Mouse (Mus musculus) intestine, embryonic 16.5 days (tissue): ENCODE data around the gene Dnajc22. TPM values are rescaled to one million over a fixed set of nuclear protein-coding genes. Genes with fewer than 3 reads are reported as not detected.

Source experiments
- ATAC-seq: fragments of 200-750 bp; cut with Nextera tagmentation; 2 replicates; pipeline ENCODE4 v1.8.0; 2017; ENCODE audit warnings: moderate TSS enrichment, moderate library complexity
- H3K27ac ChIP-seq: fragments of 300-500 bp; sonication (generic); 2 replicates; pipeline ENCODE4 v1.5.1; 2014; ENCODE audit warnings: mild to moderate bottlenecking, low read length
- H3K27me3 ChIP-seq: fragments of 300-500 bp; sonication (generic); replicated peaks from 2 replicates; pipeline ENCODE4 v1.6.1; 2014; ENCODE audit warnings: low read length, control low read depth, mixed read lengths; ENCODE audit not compliant: control insufficient read depth, insufficient read depth
- H3K36me3 ChIP-seq: fragments of 300-500 bp; sonication (generic); 2 replicates; pipeline ENCODE4 v1.6.1; 2014; ENCODE audit warnings: low read length, control low read depth; ENCODE audit not compliant: control insufficient read depth, insufficient read depth
- H3K4me1 ChIP-seq: fragments of 300-500 bp; sonication (generic); 2 replicates; pipeline ENCODE4 v1.6.1; 2014; ENCODE audit warnings: low read length, control low read depth, mixed read lengths; ENCODE audit not compliant: control insufficient read depth, insufficient read depth
- H3K4me2 ChIP-seq: fragments of 300-500 bp; sonication (generic); 2 replicates; pipeline ENCODE4 v1.6.1; 2014; ENCODE audit warnings: low read depth, low read length, control low read depth
- H3K4me3 ChIP-seq: fragments of 300-500 bp; sonication (generic); 2 replicates; pipeline ENCODE4 v1.5.1; 2014; ENCODE audit warnings: mild to moderate bottlenecking, low read length
- H3K9ac ChIP-seq: fragments of 300-500 bp; sonication (generic); 2 replicates; pipeline ENCODE4 v1.6.1; 2014; ENCODE audit warnings: low read depth, low read length
- H3K9me3 ChIP-seq: fragments of 300-500 bp; sonication (generic); 2 replicates; pipeline ENCODE4 v1.6.1; 2016; ENCODE audit warnings: low read length, control low read depth; ENCODE audit not compliant: control insufficient read depth
- WGBS: fragments of 180-500 bp; shearing (Covaris S2); extraction: QIAGEN DNeasy Blood & Tissue Kit; methylation state at CpG from one replicate; pipeline ENCODE4 v1.1.7; 2014; 5-methylcytosine and 5-hydroxymethylcytosine counted together
- polyA plus RNA-seq: library from polyadenylated mRNA; unstranded; fragments of >200 nt; fragmentation: Nextera tagmentation; extraction: Ambion mirVana; gene quantifications from 2 replicates; pipeline ENCODE4 v1.2.1, GENCODE M21; 2015

Dnajc22 gene
- polyA plus RNA-seq, 1 experiment from 2014 or later: 45.0 TPM

- no peaks in the 10 kb centered on the region for H3K36me3 ChIP-seq
- H3K4me1 ChIP-seq: peaks cover 14% of the 10 kb centered on the region
- H3K4me3 ChIP-seq: peak within 1 kb of the TSS; percentile 79
- H3K9me3 ChIP-seq: no peaks in the 10 kb centered on the region
- H3K4me2 ChIP-seq: peak within 1 kb of the TSS; percentile 83
- H3K27ac ChIP-seq: peak within 1 kb of the TSS; percentile 95
- no peaks in the 10 kb centered on the region for H3K27me3 ChIP-seq
- ATAC-seq: no peak; the same call in 1 of the 2 replicates
- peak within 1 kb of the TSS; percentile 94 for H3K9ac ChIP-seq
- WGBS: under 1% methylated on average over 12 of the region's 12 CpGs
Measured at GRCm38 (mm10) chr15:99125711-99126080, 32.7 kb downstream of the Dnajc22 start, which contains the start of gene Spats2. Spats2 (plus strand) TSS chr15:99125916.

DNA sequence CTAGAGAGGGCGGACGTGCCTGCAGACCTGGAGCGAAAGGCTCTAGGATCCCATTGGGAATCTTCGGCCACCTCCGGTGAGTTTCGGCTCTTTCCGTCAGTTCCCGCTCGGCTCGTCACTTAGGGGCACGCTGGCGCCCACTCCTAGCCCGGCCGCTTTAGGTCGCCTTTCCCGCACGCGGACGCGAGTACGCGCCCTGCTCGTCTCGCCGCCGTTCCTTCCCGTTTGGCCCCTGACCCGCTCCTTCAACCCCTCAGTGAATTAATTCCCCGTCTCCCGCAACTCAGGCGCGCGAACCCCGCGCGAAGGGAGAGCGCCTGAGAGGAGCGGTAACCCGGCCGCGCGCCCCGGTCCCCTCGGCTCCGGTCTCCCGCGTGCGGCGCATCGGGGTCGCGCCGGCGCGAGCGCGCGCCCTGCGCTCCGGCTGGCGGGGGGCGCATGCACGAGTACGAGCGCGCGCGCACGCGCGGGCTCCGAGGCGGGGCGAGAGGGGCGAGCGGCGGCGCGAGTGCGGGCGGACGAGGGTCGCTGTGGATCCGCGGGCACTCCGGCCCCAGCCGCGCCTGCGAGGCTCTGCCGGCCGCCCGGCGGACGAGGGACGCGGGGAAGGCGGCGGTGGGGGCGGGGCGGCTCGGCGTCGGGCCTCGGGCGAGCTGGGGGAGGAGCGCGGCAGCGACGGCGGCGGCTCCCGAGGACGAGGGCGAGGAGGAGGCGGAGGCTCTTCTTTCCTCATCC, 33.3 kb downstream of the Dnajc22 start:
- Histone ChIP-seq H3K27me3 (no peaks in the 10 kb centered on the region), H3K4me2 (peak overlapping the region; percentile 83), H3K4me1 (peaks cover 14% of the 10 kb centered on the region), H3K27ac (peak overlapping the region; percentile 95), H3K9ac (peak overlapping the region; percentile 94), H3K9me3 (no peaks in the 10 kb centered on the region), H3K36me3 (no peaks in the 10 kb centered on the region), H3K4me3 (peak overlapping the region; percentile 79)
- peak; percentile 88 for ATAC-seq
- WGBS: under 1% methylated on average over 113 of the region's 115 CpGs

GRCm38 (mm10) chr15:99126816-99127365, 33.9 kb downstream of the Dnajc22 start:
- no peaks in the 10 kb centered on the region for H3K9me3 ChIP-seq
- WGBS: under 1% methylated on average over 35 of the region's 35 CpGs
- H3K27me3 ChIP-seq: no peaks in the 10 kb centered on the region
- peak overlapping the region; percentile 83 for H3K4me2 ChIP-seq
- peak; percentile 37 for ATAC-seq
- peaks cover 14% of the 10 kb centered on the region for H3K4me1 ChIP-seq
- H3K36me3 ChIP-seq: no peaks in the 10 kb centered on the region
- H3K4me3 ChIP-seq: peak overlapping the region; percentile 79
- H3K27ac ChIP-seq: peak overlapping the region; percentile 95
- H3K9ac ChIP-seq: peak overlapping the region; percentile 94

DNA sequence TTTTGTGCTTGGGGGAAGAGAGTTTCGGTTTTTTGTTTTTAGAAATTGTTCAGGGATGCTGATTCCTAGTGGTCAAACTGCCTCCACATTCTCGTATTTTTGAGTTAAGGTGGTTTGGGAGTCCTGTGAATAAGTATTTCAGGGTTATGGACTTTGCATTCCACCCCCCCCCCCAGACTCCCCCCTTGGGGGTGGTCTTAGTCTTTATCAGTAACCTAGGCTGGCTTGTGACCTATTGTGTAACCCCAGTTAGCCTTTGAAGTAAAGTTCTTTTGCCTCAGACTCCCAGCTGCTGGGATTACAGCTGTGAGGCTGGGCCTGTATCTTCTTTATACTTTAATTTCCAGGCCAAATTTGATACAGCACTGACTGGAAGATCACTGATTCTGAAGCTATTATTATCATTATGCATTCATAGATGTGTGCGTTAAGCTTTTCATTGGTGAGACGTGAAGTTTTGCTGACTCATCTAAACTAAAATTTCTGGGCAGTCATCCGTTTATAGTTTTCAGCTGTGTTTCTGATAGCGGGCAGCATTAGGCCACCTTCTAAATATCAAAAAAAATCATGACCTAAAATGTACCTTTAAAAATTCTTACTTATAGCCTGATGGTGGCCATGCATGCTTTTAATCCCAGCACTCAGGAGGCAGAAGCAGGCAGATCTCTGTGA, 35.0 kb downstream of the Dnajc22 start:
- 62% methylated on average over 6 of the region's 6 CpGs for WGBS
- Histone ChIP-seq H3K27ac (no peak overlapping the region), H3K4me2 (peak overlapping the region; percentile 83), H3K27me3 (no peaks in the 10 kb centered on the region), H3K4me1 (peaks cover 14% of the 10 kb centered on the region), H3K9ac (0 out of 2 replicates have a peak overlapping the region, but pooled peaks have one; percentile 94), H3K36me3 (no peaks in the 10 kb centered on the region), H3K4me3 (peak overlapping the region; percentile 79), H3K9me3 (no peaks in the 10 kb centered on the region)
- ATAC-seq: no peak

- no peak overlapping the region for H3K9ac ChIP-seq
- no peak for ATAC-seq
- H3K4me2 ChIP-seq: no peak overlapping the region
- peaks cover 14% of the 10 kb centered on the region for H3K4me1 ChIP-seq
- H3K4me3 ChIP-seq: no peak overlapping the region
- no peaks in the 10 kb centered on the region for H3K9me3 ChIP-seq
- H3K27ac ChIP-seq: no peak overlapping the region
- no peaks in the 10 kb centered on the region for H3K36me3 ChIP-seq
- no peaks in the 10 kb centered on the region for H3K27me3 ChIP-seq
- WGBS: 65% methylated on average over 11 of the region's 11 CpGs
Measured at GRCm38 (mm10) chr15:99129441-99129840, 36.5 kb downstream of the Dnajc22 start.

GRCm38 (mm10) chr15:99129956-99130910, 37.3 kb downstream of the Dnajc22 start:
- H3K9me3 ChIP-seq: no peaks in the 10 kb centered on the region
- no peak overlapping the region for H3K9ac ChIP-seq
- H3K36me3 ChIP-seq: no peaks in the 10 kb centered on the region
- H3K27ac ChIP-seq: no peak overlapping the region
- 59% methylated on average over 22 of the region's 22 CpGs for WGBS
- H3K4me2 ChIP-seq: no peak overlapping the region
- peaks cover 14% of the 10 kb centered on the region for H3K4me1 ChIP-seq
- no peak for ATAC-seq
- no peak overlapping the region for H3K4me3 ChIP-seq
- no peaks in the 10 kb centered on the region for H3K27me3 ChIP-seq

GRCm38 (mm10) chr15:99138389-99138788, 45.4 kb downstream of the Dnajc22 start:
- H3K4me1 ChIP-seq: no peaks in the 10 kb centered on the region; the same call in 1 of the 2 replicates
- no peak overlapping the region for H3K9ac ChIP-seq
- no peak for ATAC-seq
- peak overlapping the region; percentile 18; the same call in 1 of the 2 replicates for H3K27ac ChIP-seq
- 74% methylated on average over 5 of the region's 5 CpGs for WGBS
- no peak overlapping the region for H3K4me2 ChIP-seq
- H3K27me3 ChIP-seq: no peaks in the 10 kb centered on the region
- peaks cover 6% of the 10 kb centered on the region; the same call in 1 of the 2 replicates for H3K36me3 ChIP-seq
- no peak overlapping the region for H3K4me3 ChIP-seq
- H3K9me3 ChIP-seq: 0 out of 2 replicates have a peak, but pooled peaks cover 5% of the 10 kb centered on the region

DNA sequence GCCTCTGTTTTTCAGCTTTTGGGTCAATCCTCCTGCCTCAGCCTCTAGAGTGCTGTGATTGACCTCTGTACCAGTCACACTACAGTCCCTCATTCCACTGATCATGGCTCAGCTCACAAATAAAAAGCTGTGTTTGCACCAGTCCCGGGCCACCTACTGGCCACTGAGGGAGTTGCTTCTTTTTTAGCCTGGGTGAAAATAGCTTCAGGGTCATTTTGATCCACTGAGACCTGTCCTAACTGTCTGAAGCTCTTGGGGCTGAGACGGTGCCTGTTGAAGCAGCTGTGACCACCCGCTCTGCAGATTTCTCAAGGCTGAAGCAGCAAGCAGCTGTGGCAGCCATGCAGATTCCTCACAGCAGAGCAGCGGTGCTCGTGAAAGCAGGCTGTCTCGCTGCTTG, 46.7 kb downstream of the Dnajc22 start:
- no peak overlapping the region for H3K9ac ChIP-seq
- no peaks in the 10 kb centered on the region for H3K27me3 ChIP-seq
- H3K27ac ChIP-seq: peak overlapping the region; percentile 41; the same call in 1 of the 2 replicates
- peaks cover 6% of the 10 kb centered on the region; the same call in 1 of the 2 replicates for H3K36me3 ChIP-seq
- no peak overlapping the region for H3K4me2 ChIP-seq
- H3K4me3 ChIP-seq: no peak overlapping the region
- no peaks in the 10 kb centered on the region; the same call in 1 of the 2 replicates for H3K4me1 ChIP-seq
- ATAC-seq: no peak
- H3K9me3 ChIP-seq: 0 out of 2 replicates have a peak, but pooled peaks cover 5% of the 10 kb centered on the region
- 56% methylated on average over 6 of the region's 6 CpGs for WGBS
